Mouse (Mus musculus) MEL (cell line): ENCODE data around the gene Ppfibp1.

Source experiments
- BHLHE40 ChIP-seq: IDR thresholded peaks from 2 replicates; pipeline ENCODE4 v1.6.1; 2012; ENCODE audit warnings: low read depth, mild to moderate bottlenecking, inconsistent platforms, low read length, improper control_type of control experiment, borderline replicate concordance
- CTCF ChIP-seq, 3 experiments: IDR thresholded peaks in 2 of 3; conservative IDR thresholded peaks in 1 of 3; 2 replicates each; pipeline ENCODE4 v1.5.1; 2011 to 2012; ENCODE audit warnings: low read length in 3 of 3, low read depth in 2 of 3, mild to moderate bottlenecking in 2 of 3, improper control_type of control experiment in 1 of 3, inconsistent platforms in 1 of 3, mixed read lengths in 1 of 3, moderate library complexity in 1 of 3; ENCODE audit not compliant: control insufficient read depth in 1 of 3, insufficient read depth in 1 of 3, poor library complexity in 1 of 3, severe bottlenecking in 1 of 3
- E2F4 ChIP-seq: IDR thresholded peaks from 2 replicates; pipeline ENCODE4 v1.6.1; 2011; ENCODE audit warnings: low read depth, low read length, improper control_type of control experiment, borderline replicate concordance
- ELF1 ChIP-seq: IDR thresholded peaks from 2 replicates; pipeline ENCODE4 v1.6.1; 2014; ENCODE audit warnings: low read depth, mild to moderate bottlenecking, inconsistent platforms, low read length, improper control_type of control experiment, moderate library complexity
- EP300 ChIP-seq, 2 experiments: IDR thresholded peaks; 2 replicates each; pipeline ENCODE4 v1.6.1; 2011; ENCODE audit warnings: improper control_type of control experiment in 2 of 2, low read length in 2 of 2, low read depth in 1 of 2, mild to moderate bottlenecking in 1 of 2
- GATA1 ChIP-seq: IDR thresholded peaks from 2 replicates; pipeline ENCODE4 v1.6.1; 2011; ENCODE audit warnings: low read depth, low read length, improper control_type of control experiment
- MYC ChIP-seq: IDR thresholded peaks from 2 replicates; pipeline ENCODE4 v1.6.1; 2011; ENCODE audit warnings: low read depth, mild to moderate bottlenecking, low read length, improper control_type of control experiment, moderate library complexity
- POLR2A ChIP-seq, 2 experiments: IDR thresholded peaks; 2 replicates each; pipeline ENCODE4 v1.6.1; 2011 to 2012; ENCODE audit warnings: low read length in 2 of 2, mild to moderate bottlenecking in 2 of 2, control low read depth in 1 of 2, improper control_type of control experiment in 1 of 2, low read depth in 1 of 2, moderate library complexity in 1 of 2; ENCODE audit not compliant: control insufficient read depth in 1 of 2, insufficient read depth in 1 of 2, poor library complexity in 1 of 2
- RCOR1 ChIP-seq: IDR thresholded peaks from 2 replicates; pipeline ENCODE4 v1.6.1; 2012; ENCODE audit warnings: low read depth, mild to moderate bottlenecking, inconsistent platforms, low read length, improper control_type of control experiment
- TAL1 ChIP-seq: IDR thresholded peaks from 2 replicates; pipeline ENCODE4 v1.6.1; 2012; ENCODE audit warnings: mild to moderate bottlenecking, inconsistent platforms, low read length, moderate library complexity, mixed read lengths
- TBP ChIP-seq: IDR thresholded peaks from 2 replicates; pipeline ENCODE4 v1.8.0; 2011; ENCODE audit warnings: low read depth, low read length, improper control_type of control experiment
- UBTF ChIP-seq: IDR thresholded peaks from 2 replicates; pipeline ENCODE4 v1.6.1; 2012; ENCODE audit warnings: low read depth, mild to moderate bottlenecking, inconsistent platforms, low read length, improper control_type of control experiment, moderate library complexity, borderline replicate concordance; ENCODE audit not compliant: insufficient read depth
- USF2 ChIP-seq, 2 experiments: IDR thresholded peaks; 2 replicates each; pipeline ENCODE4 v1.6.1; 2011 to 2012; ENCODE audit warnings: improper control_type of control experiment in 2 of 2, low read length in 2 of 2, borderline replicate concordance in 1 of 2, inconsistent platforms in 1 of 2, low read depth in 1 of 2, mild to moderate bottlenecking in 1 of 2; ENCODE audit not compliant: insufficient read depth in 1 of 2

DNA sequence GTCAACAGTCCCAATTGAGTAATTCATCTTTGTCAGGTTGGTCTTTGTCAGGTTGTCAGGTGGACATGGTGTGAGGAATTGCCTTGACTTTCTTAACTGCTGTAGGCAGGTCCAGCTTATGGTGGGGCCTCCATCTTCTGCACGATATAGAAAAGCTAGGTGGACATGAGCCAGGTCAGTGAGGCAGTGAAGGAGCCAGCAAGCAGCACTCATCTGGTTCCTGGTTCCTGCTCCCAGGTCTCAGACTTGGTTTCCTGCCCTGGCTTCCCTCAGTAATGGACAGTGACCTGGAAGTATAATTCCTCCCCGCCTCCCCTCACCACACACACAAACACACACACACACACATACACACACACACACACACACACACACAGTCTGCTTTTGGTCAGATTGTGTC is 107.1 kb downstream of the Ppfibp1 start:
- TF ChIP-seq POLR2A (IDR thresholded peaks at IDR 0.05; ENCODE audit: control insufficient read depth in 1 of 2, insufficient read depth in 1 of 2, low read depth in 1 of 2, low read length in 2 of 2, poor library complexity in 1 of 2), result no peak
- TF ChIP-seq MYC, result no peak
- no peak for TF ChIP-seq EP300 (IDR thresholded peaks at IDR 0.05; ENCODE audit: low read depth in 1 of 2, low read length in 2 of 2)
- TF ChIP-seq BHLHE40, result no peak
- no peak for TF ChIP-seq GATA1
- no peak for TF ChIP-seq TAL1
- TF ChIP-seq CTCF (IDR thresholded peaks at IDR 0.05 in 2 of 3, conservative IDR thresholded peaks at IDR 0.05 in 1 of 3; ENCODE audit: control insufficient read depth in 1 of 3, insufficient read depth in 1 of 3, low read depth in 2 of 3, low read length in 3 of 3, poor library complexity in 1 of 3, severe bottlenecking in 1 of 3), result no peak
- TF ChIP-seq UBTF, result no peak
- TF ChIP-seq E2F4, result no peak
- TF ChIP-seq TBP, result no peak
- TF ChIP-seq ELF1, result no peak
- TF ChIP-seq RCOR1, result no peak
- TF ChIP-seq USF2 (IDR thresholded peaks at IDR 0.05; ENCODE audit: borderline replicate concordance in 1 of 2, insufficient read depth in 1 of 2, low read depth in 1 of 2, low read length in 2 of 2), result no peak
